Mouse (Mus musculus) frontal cortex, postnatal 10 days (tissue): Measurements from ENCODE around the gene Olfr24.
A peak's percentile ranks its signal among the peaks of the same experiment; 100 is the strongest.
"Not testable (repeated sequence)": the region's sequence is repeated elsewhere in the genome, so short reads cannot be mapped to it uniquely, and the experiment has no call there.

Experiments used
- DNase-seq, 2 experiments: peaks; one replicate each; pipeline ENCODE4 v3.0.0; 2022; ENCODE audit warnings: low spot score in 2 of 2, mixed read lengths in 1 of 2

The Olfr24 gene

GRCm38 (mm10) chr9:18763896-18764295, at the start of gene Olfr24:
TSS of gene Olfr24 (minus strand) at chr9:18763996.
- DNase-seq = no peak

GRCm38 (mm10) chr9:18785316-18785715, 21.5 kb upstream of the Olfr24 start:
- DNase-seq = no peak

- peak; percentile 7 to 9 for DNase-seq
Observed at GRCm38 (mm10) chr9:18779476-18779875, 15.7 kb upstream of the Olfr24 start.

GRCm38 (mm10) chr9:18778981-18779380, 15.2 kb upstream of the Olfr24 start:
- no peak for DNase-seq

- DNase-seq = no peak
Observed at GRCm38 (mm10) chr9:18755595-18755994, 8.2 kb downstream of the Olfr24 start.

GRCm38 (mm10) chr9:18744639-18745038, 19.2 kb downstream of the Olfr24 start:
- no peak for DNase-seq

- DNase-seq = not testable (repeated sequence)
Observed at GRCm38 (mm10) chr9:18734177-18734576, 29.6 kb downstream of the Olfr24 start.

- no peak for DNase-seq
Observed at GRCm38 (mm10) chr9:18722712-18723099, 41.1 kb downstream of the Olfr24 start.

GRCm38 (mm10) chr9:18721931-18722711, 41.7 kb downstream of the Olfr24 start:
- DNase-seq = no peak

- no peak for DNase-seq
Observed at GRCm38 (mm10) chr9:18721011-18721410, 42.8 kb downstream of the Olfr24 start.

- no peak for DNase-seq
Observed at GRCm38 (mm10) chr9:18705628-18706027, 58.2 kb downstream of the Olfr24 start.
